Mouse (Mus musculus) mouse embryonic stem cell (cell line): ENCODE results near the gene Galnt3.

Source experiments
- in situ Hi-C, 2 experiments: fragments of 300-500 bp; cut with MboI; formaldehyde crosslinking; loops; 1 replicate in 1 of 2; 3 replicates in 1 of 2; pipeline ENCODE4 v1.14.3; 2019 to 2020; ENCODE audit warnings: low sequenced_read_pairs in 2 of 2, low pct_unique_long_range_greater_than_20kb in 1 of 2, mixed read lengths in 1 of 2; ENCODE audit not compliant: unreplicated experiment in 1 of 2

The Galnt3 gene

GRCm38 (mm10) chr2:66041203-66041916 lies 83.4 kb downstream of the Galnt3 start:
- in situ Hi-C loops, result loop anchor here in 1 of 2 experiments (25.0 kb wide), 1 partner anchor 254 kb away; no protein-coding TSS in a partner anchor

GRCm38 (mm10) chr2:66040611-66041010 lies 84.2 kb downstream of the Galnt3 start:
- in situ Hi-C loops, result loop anchor here in 1 of 2 experiments (25.0 kb wide), 1 partner anchor 253 kb away; no protein-coding TSS in a partner anchor

- in situ Hi-C loops, result loop anchor here in 1 of 2 experiments (25.0 kb wide), 1 partner anchor 248 kb away; no protein-coding TSS in a partner anchor
Measured at GRCm38 (mm10) chr2:66034907-66035679, 89.7 kb downstream of the Galnt3 start.
